ENCODE assay signal across 19 mouse cellular contexts in the genomic region with DNA sequence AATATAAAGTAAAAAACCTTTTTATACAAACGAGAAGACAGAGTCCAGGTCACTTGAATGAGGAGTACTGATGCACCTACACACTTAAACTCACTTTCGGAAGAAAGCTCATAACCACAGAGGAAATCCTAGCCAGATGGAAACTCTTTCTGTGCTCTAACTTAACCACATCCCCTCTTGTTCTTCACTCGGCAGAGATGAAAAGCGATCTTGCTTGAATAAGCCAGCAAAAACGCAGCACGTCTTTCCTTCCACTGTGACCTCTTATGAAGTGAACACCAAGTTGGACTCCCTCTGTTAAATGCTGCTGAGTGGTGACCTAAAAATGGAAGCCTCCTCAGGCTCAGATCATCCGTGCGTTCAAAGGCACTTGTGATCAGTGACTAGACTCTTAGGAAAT.
DNase-seq lines count a peak whose midpoint lies in the region; ATAC-seq and TF ChIP-seq lines count a peak whose summit lies in the region.
"Had no signal": no experiment of that assay in that cellular context is flagged by ENCODE, and none has a peak within 500 bp of the region (broad histone marks: within the 10 kb centered on the region; RNA-seq: fewer than 3 reads in every experiment).

No protein-coding gene starts in this region.

- no peak for TF ChIP-seq RAD21 in CH12.LX (IDR thresholded peaks at IDR 0.05; ENCODE audit: low read depth, low read length)

- H3K4me2 ChIP-seq in heart, embryonic 16.5 days (ENCODE audit: low read depth, low read length): no peak overlapping the region
- H3K4me2 ChIP-seq in CH12.LX (ENCODE audit: insufficient read depth, low read depth, poor library complexity, severe bottlenecking): no peak overlapping the region; the same call in 1 of the 2 replicates
- H3K4me2 ChIP-seq: embryonic facial prominence, embryonic 15.5 days; heart, embryonic 12.5 days; intestine, embryonic 15.5 days; kidney, embryonic 15.5 days; lung, embryonic 14.5 days had no signal

- dilution Hi-C loops in CH12.LX (cut with MboI; ENCODE audit: extremely low pct_ligation_motif_present, extremely low pct_unique_long_range_greater_than_20kb, low sequenced_read_pairs): no loop called here

- no peak for TF ChIP-seq CTCF in CH12.LX (conservative IDR thresholded peaks at IDR 0.05 in 1 of 2, IDR thresholded peaks at IDR 0.05 in 1 of 2; ENCODE audit: low read depth in 2 of 2, low read length in 2 of 2)

- no peaks in the 10 kb centered on the region for H3K79me2 ChIP-seq in CH12.LX (replicated peaks; ENCODE audit: control insufficient read depth, extremely low read depth, insufficient read depth, poor library complexity, severe bottlenecking)

- 56% methylated on average over 8 of the region's 8 CpGs for WGBS in heart, embryonic 16.5 days

- no peaks in the 10 kb centered on the region for H3K9me3 ChIP-seq in heart, embryonic 16.5 days (replicated peaks; ENCODE audit: control insufficient read depth, low read length)
- no peaks in the 10 kb centered on the region for H3K9me3 ChIP-seq in CH12.LX (replicated peaks; ENCODE audit: low read length)
- H3K9me3 ChIP-seq: embryonic facial prominence, embryonic 15.5 days; G1E; heart, embryonic 12.5 days; intestine, embryonic 15.5 days; kidney, embryonic 15.5 days had no signal

- no peaks in the 10 kb centered on the region for H3K4me1 ChIP-seq in heart, embryonic 16.5 days (ENCODE audit: control insufficient read depth, insufficient read depth, low read length)
- H3K4me1 ChIP-seq in CH12.LX (ENCODE audit: control insufficient read depth in 1 of 2, insufficient read depth in 2 of 2): peaks cover 0 to 4% of the 10 kb centered on the region in 2 experiments; a peak in 2 of 4 replicates
- H3K4me1 ChIP-seq: embryonic facial prominence, embryonic 15.5 days; heart, embryonic 12.5 days; kidney, embryonic 15.5 days had no signal

- H3K4me3 ChIP-seq in heart, embryonic 16.5 days (ENCODE audit: low read length): no peak overlapping the region
- H3K4me3 ChIP-seq in CH12.LX (replicated peaks in 1 of 3; ENCODE audit: low read depth in 2 of 3, low read length in 2 of 3, poor library complexity in 1 of 3): no peak overlapping the region
- H3K4me3 ChIP-seq: embryonic facial prominence, embryonic 15.5 days; heart, embryonic 12.5 days; intestine, embryonic 15.5 days; kidney, embryonic 15.5 days had no signal

- no peak overlapping the region for H3K27ac ChIP-seq in heart, embryonic 16.5 days (ENCODE audit: low read length)
- H3K27ac ChIP-seq in CH12.LX (ENCODE audit: insufficient read depth, low read depth): no peak overlapping the region
- H3K27ac ChIP-seq: embryonic facial prominence, embryonic 15.5 days; intestine, embryonic 15.5 days; kidney, embryonic 15.5 days had no signal

- peak; percentile 18; the same call in 1 of the 2 replicates for ATAC-seq in heart, embryonic 16.5 days (replicated peaks; ENCODE audit: extremely low read depth, insufficient read depth, low FRiP score)
- peak; percentile 98 for ATAC-seq in inflammation-experienced regulatory T-cells, adult 6 months
- ATAC-seq: intestine, embryonic 15.5 days had no signal

- no peaks in the 10 kb centered on the region for H3K27me3 ChIP-seq in heart, embryonic 16.5 days (ENCODE audit: control insufficient read depth, insufficient read depth, low read length)
- no peaks in the 10 kb centered on the region for H3K27me3 ChIP-seq in CH12.LX (replicated peaks)
- H3K27me3 ChIP-seq: embryonic facial prominence, embryonic 15.5 days; heart, embryonic 12.5 days; intestine, embryonic 15.5 days; kidney, embryonic 15.5 days had no signal

- H3K36me3 ChIP-seq in heart, embryonic 16.5 days (ENCODE audit: control insufficient read depth, insufficient read depth): no peaks in the 10 kb centered on the region
- no peaks in the 10 kb centered on the region for H3K36me3 ChIP-seq in CH12.LX (replicated peaks in 1 of 2; ENCODE audit: control insufficient read depth in 1 of 2, insufficient read depth in 1 of 2, low read length in 1 of 2)
- H3K36me3 ChIP-seq: embryonic facial prominence, embryonic 15.5 days; G1E; heart, embryonic 12.5 days; intestine, embryonic 15.5 days; kidney, embryonic 15.5 days had no signal

- no peak overlapping the region for H3K9ac ChIP-seq in heart, embryonic 16.5 days (ENCODE audit: low read length)
- H3K9ac ChIP-seq in CH12.LX (ENCODE audit: insufficient read depth, low read depth): no peak overlapping the region
- H3K9ac ChIP-seq: embryonic facial prominence, embryonic 15.5 days; heart, embryonic 12.5 days; intestine, embryonic 15.5 days; kidney, embryonic 15.5 days; lung, embryonic 14.5 days had no signal

- in situ Hi-C loops in CH12.LX (cut with MboI; ENCODE audit: low pct_ligation_motif_present, low pct_unique_long_range_greater_than_20kb, low sequenced_read_pairs): no loop called here

- DNase-seq in heart, postnatal 36 days: no peak
- peak; percentile 68 for DNase-seq in CH12.LX (ENCODE audit: extremely low read depth)
- DNase-seq in thymus, postnatal 10 days (ENCODE audit: low spot score in 2 of 2): peak; percentile 36 to 47
- no peak for DNase-seq in right cerebral cortex, postnatal 36 days (ENCODE audit: low spot score in 2 of 2)
- DNase-seq in adrenal gland, adult 8-10 months: no peak
- DNase-seq in kidney, postnatal 36 days: no peak
- DNase-seq: adrenal gland, postnatal 25 days; cerebellum, postnatal 14 days; gastrocnemius, postnatal 25 days; liver; lung, embryonic 14.5 days; right cerebral cortex, adult 18-20 months had no signal

- intact Hi-C loops in heart, postnatal 36 days (cut with DNase I): no loop called here

- peak; percentile 73 for TF ChIP-seq EP300 in CH12.LX (IDR thresholded peaks at IDR 0.05; ENCODE audit: low read length)

- no peak for TF ChIP-seq POLR2A in CH12.LX (IDR thresholded peaks at IDR 0.05; ENCODE audit: low read depth, low read length)

TF ChIP-seq in CH12.LX, 34 proteins besides CTCF, POLR2A, EP300 and RAD21:
- TF ChIP-seq ZKSCAN1 (IDR thresholded peaks at IDR 0.05; ENCODE audit: borderline replicate concordance, low read depth, low read length) (no peak), MAFK (IDR thresholded peaks at IDR 0.05; ENCODE audit: insufficient replicate concordance, low read length) (0 out of 2 replicates have a peak, but pooled peaks have one; percentile 21)

Comparison
In these comparisons a context has a peak if more than half of its experiments do, and no peak if none do; other contexts are left out.
1. DNase-seq: peak in CH12.LX (single experiment) and thymus, postnatal 10 days (2 of 2); none in heart, postnatal 36 days (0 of 2), right cerebral cortex, postnatal 36 days (0 of 2), adrenal gland, adult 8-10 months (single experiment) and kidney, postnatal 36 days (0 of 2).